Mouse (Mus musculus) cortical plate, adult 2 months (tissue): ENCODE data around the gene Aldh18a1. TPM values are rescaled to one million over a fixed set of nuclear protein-coding genes. Genes with fewer than 3 reads are reported as not detected.

ENCODE experiments used
- H3K27ac ChIP-seq: fragments of 200-500 bp; 2 replicates; pipeline ENCODE4 v1.5.1; 2012; ENCODE audit warnings: low read length, control low read depth, inconsistent platforms; ENCODE audit not compliant: insufficient read depth
- H3K4me1 ChIP-seq: fragments of 200-500 bp; 2 replicates; pipeline ENCODE4 v1.6.1; 2011; ENCODE audit warnings: low read length; ENCODE audit not compliant: control insufficient read depth, insufficient read depth
- H3K4me3 ChIP-seq: fragments of 200-500 bp; 2 replicates; pipeline ENCODE4 v1.5.1; 2011; ENCODE audit warnings: mild to moderate bottlenecking, low read length, control low read depth; ENCODE audit not compliant: insufficient read depth
- CTCF ChIP-seq: fragments of 200-500 bp; IDR thresholded peaks from 2 replicates; pipeline ENCODE4 v1.5.1; 2011; ENCODE audit warnings: mild to moderate bottlenecking, control low read depth, low read length; ENCODE audit not compliant: insufficient read depth; ENCODE audit errors: extremely low read depth
- POLR2A ChIP-seq: fragments of 200-500 bp; IDR thresholded peaks from 2 replicates; pipeline ENCODE4 v1.6.1; 2011; ENCODE audit warnings: mild to moderate bottlenecking, low read length, control low read depth; ENCODE audit not compliant: insufficient read depth; ENCODE audit errors: extremely low read depth
- polyA plus RNA-seq: library from polyadenylated mRNA; depleted of rRNA; stranded (reverse); fragments of >200 nt; gene quantifications from 2 replicates; pipeline ENCODE4 v1.2.3, GENCODE M21; 2012; rRNA removed

The Aldh18a1 gene
- polyA plus RNA-seq, 1 experiment = 20.4 TPM

- Histone ChIP-seq H3K4me1 (peaks cover 4% of the 10 kb centered on the region), H3K27ac (no peak overlapping the region), H3K4me3 (no peak overlapping the region)
- TF ChIP-seq POLR2A (no peak), CTCF (no peak)
These were observed 83.9 kb downstream of the Aldh18a1 start for GRCm38 (mm10) chr19:40504336-40504735.

Other genes with a start within 250 kb of the Aldh18a1 start
- 81.5 and 82.1 TPM in 2 replicates for gene Sorbs1, start 74.7 kb downstream of the Aldh18a1 start, polyA plus RNA-seq
- 33.7 and 35.0 TPM in 2 replicates for gene Tctn3, start 23.8 kb upstream of the Aldh18a1 start, polyA plus RNA-seq
- gene Entpd1, start 23.9 kb upstream of the Aldh18a1 start, polyA plus RNA-seq = 13.7 and 16.8 TPM in 2 replicates
- 0.17 and 0.19 TPM in 2 replicates for gene Cc2d2b, start 160.3 kb upstream of the Aldh18a1 start, polyA plus RNA-seq
- gene Ccnj, start 242.8 kb upstream of the Aldh18a1 start, polyA plus RNA-seq = 6.8 and 7.0 TPM in 2 replicates